ENCODE assay signal across 8 mouse cellular contexts in the genomic region with DNA sequence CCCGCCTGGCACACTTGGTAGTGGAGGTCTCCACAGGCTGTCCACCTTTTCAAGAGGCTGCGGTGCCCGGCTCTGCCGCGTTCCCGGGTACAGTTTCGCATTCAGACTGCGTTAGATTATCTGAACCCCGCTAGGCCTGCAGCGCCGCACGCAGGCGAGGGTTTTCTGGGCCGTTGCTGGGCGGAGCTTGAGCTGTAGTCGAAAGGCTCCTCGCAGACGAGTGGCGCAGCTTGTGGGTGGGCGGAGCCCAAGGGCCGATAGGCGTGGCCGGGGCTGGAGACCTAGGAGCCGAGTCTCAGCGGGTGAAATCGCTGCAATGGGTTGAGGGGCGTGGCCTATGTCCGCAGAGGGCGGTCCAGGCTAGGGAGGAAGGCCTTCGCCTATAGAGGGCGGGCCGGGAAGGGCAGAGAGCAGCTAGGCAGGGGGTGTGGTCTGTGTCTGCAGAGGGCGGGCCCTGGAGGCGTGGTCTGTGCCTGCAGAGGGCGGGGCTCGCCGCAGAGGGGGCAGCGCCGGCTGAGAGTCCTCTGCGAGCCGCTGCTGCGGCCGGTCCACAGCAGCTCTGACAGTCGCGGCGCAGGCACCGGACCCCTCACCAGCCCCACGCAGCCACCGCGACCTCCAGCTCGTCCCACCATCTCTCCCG. TPM values are rescaled to one million over a fixed set of nuclear protein-coding genes. Genes with fewer than 3 reads are reported as not detected.
DNase-seq lines count a peak whose midpoint lies in the region; ATAC-seq lines count a peak whose summit lies in the region.

No protein-coding gene starts in this region.

- ATAC-seq in hindbrain, embryonic 14.5 days (ENCODE audit: low FRiP score), result peak; percentile 97

- peaks cover 22% of the 10 kb centered on the region for H3K4me1 ChIP-seq in hindbrain, embryonic 14.5 days (replicated peaks; ENCODE audit: control insufficient read depth, insufficient read depth, low read length)

- H3K36me3 ChIP-seq in hindbrain, embryonic 14.5 days (replicated peaks; ENCODE audit: control insufficient read depth, insufficient read depth), result no peaks in the 10 kb centered on the region

- peak overlapping the region; percentile 83 for H3K9ac ChIP-seq in hindbrain, embryonic 14.5 days

- peaks cover 4% of the 10 kb centered on the region; the same call in 1 of the 2 replicates for H3K27me3 ChIP-seq in hindbrain, embryonic 14.5 days (ENCODE audit: control insufficient read depth, insufficient read depth, low read length)

- H3K4me2 ChIP-seq in hindbrain, embryonic 14.5 days (replicated peaks), result peak overlapping the region; percentile 74

- H3K9me3 ChIP-seq in hindbrain, embryonic 14.5 days (ENCODE audit: control insufficient read depth, low read length), result no peaks in the 10 kb centered on the region

- DNase-seq in R1 (ENCODE audit: low read depth, low spot score), result peak; percentile 99
- DNase-seq in cerebellum, postnatal 25 days, result peak; percentile 99 to 100
- DNase-seq in frontal cortex, postnatal 25 days (ENCODE audit: low spot score in 2 of 2), result peak; percentile 91 to 94
- DNase-seq in hindbrain, embryonic 14.5 days (ENCODE audit: low spot score), result peak; percentile 92
- peak; percentile 98 for DNase-seq in layer of hippocampus, postnatal 36 days
- peak; percentile 99 for DNase-seq in lung, postnatal 36 days
- DNase-seq in retina, postnatal 1 day, result peak; percentile 99
- DNase-seq in urinary bladder, adult 18-20 months (ENCODE audit: low spot score in 2 of 2), result peak; percentile 98 to 99

- peak overlapping the region; percentile 85 for H3K4me3 ChIP-seq in hindbrain, embryonic 14.5 days (replicated peaks; ENCODE audit: low read length)

- 0% methylated on average over 48 of the region's 52 CpGs for WGBS in hindbrain, embryonic 14.5 days

- peak overlapping the region; percentile 88 for H3K27ac ChIP-seq in hindbrain, embryonic 14.5 days

RNA-seq across cellular contexts. Expression of gene Gm21969, which starts 28.7 kb away (rescaled TPM):
- 0.07 TPM in 1 of 2 replicates, not detected in the other for polyA plus RNA-seq in hindbrain, embryonic 14.5 days (2014; fragmentation: Nextera tagmentation; extraction: Ambion mirVana)
- total RNA-seq in layer of hippocampus, postnatal 36 days (2021), result not detected

RNA-seq across cellular contexts. Expression of gene Iffo2, which starts 43.9 kb away (rescaled TPM):
- polyA plus RNA-seq in hindbrain, embryonic 14.5 days (2014; fragmentation: Nextera tagmentation; extraction: Ambion mirVana), result 5.6 and 6.0 TPM in 2 replicates
- total RNA-seq in layer of hippocampus, postnatal 36 days (2021), result 10 to 100 TPM; 15.3 to 18.0 TPM

RNA-seq across cellular contexts. Expression of gene Aldh4a1, which starts 48.4 kb away (rescaled TPM):
- 18.1 and 18.8 TPM in 2 replicates for polyA plus RNA-seq in hindbrain, embryonic 14.5 days (2014; fragmentation: Nextera tagmentation; extraction: Ambion mirVana)
- total RNA-seq in layer of hippocampus, postnatal 36 days (2021), result 10 to 100 TPM; 19.0 to 20.1 TPM

Comparison
In these comparisons a context has a peak if more than half of its experiments do, and no peak if none do; other contexts are left out.
1. Peak in every context shown above with its lines: DNase-seq, ATAC-seq, H3K4me3 ChIP-seq and H3K27ac ChIP-seq.